Mouse (Mus musculus): ENCODE data around the gene Cic. TPM values are rescaled to one million over a fixed set of nuclear protein-coding genes. Genes with fewer than 3 reads are reported as not detected.

The Cic gene
- polyA plus RNA-seq, 1 experiment from 2014 or later, result 38.0 TPM

GRCm38 (mm10) chr7:25248018-25248647 lies 19.4 kb upstream of the Cic start:
- Histone ChIP-seq H3K9ac (ENCODE audit: low read length) (peak overlapping the region; percentile 97), H3K36me3 (ENCODE audit: control insufficient read depth, insufficient read depth, low read length) (peaks cover 31% of the 10 kb centered on the region), H3K27me3 (replicated peaks; ENCODE audit: control insufficient read depth, insufficient read depth, low read length) (no peaks in the 10 kb centered on the region), H3K4me2 (ENCODE audit: low read length) (peak overlapping the region; percentile 98), H3K4me3 (ENCODE audit: low read depth, low read length) (peak overlapping the region; percentile 97), H3K9me3 (ENCODE audit: control insufficient read depth, low read length) (no peaks in the 10 kb centered on the region), H3K27ac (ENCODE audit: low read depth) (peak overlapping the region; percentile 97), H3K4me1 (replicated peaks; ENCODE audit: control insufficient read depth, insufficient read depth, low read length) (peaks cover 36% of the 10 kb centered on the region)
- 0 out of 2 replicates have a peak, but pooled peaks have one; percentile 6 for ATAC-seq (replicated peaks; ENCODE audit: low FRiP score, low TSS enrichment, low read depth)
- 2% methylated on average over 18 of the region's 18 CpGs for WGBS
- DNase-seq (ENCODE audit: low spot score), result peak; percentile 74

DNA sequence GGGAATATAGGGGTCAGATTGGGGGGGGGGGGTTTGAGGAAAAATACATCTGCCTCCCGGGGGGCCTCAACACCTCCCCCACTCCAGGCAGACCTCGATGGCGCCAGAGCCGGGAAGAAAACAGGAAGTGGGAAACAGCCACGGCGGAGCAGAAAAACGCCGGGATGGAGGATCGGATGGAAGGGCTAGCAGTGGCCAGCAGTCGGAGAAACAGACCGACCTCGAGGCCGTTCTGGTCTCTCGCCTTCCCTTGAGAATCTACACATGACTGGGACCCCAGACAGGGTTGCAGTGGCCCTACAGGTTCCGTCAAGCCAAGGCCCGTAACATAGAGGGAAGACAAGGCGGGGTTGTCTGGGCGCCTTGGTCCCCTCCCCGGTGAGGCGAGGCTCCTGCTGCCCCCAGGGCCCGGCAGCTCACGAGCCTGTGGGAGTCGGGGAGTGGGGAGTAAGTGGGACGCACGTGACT lies 18.6 kb upstream of the Cic start:
- 0% methylated on average over 25 of the region's 25 CpGs for WGBS
- H3K9me3 ChIP-seq (ENCODE audit: control insufficient read depth, low read length), result no peaks in the 10 kb centered on the region
- DNase-seq (ENCODE audit: low spot score) (peak; percentile 82), ATAC-seq (replicated peaks; ENCODE audit: low FRiP score, low TSS enrichment, low read depth) (no peak; the same call in none of the 2 replicates)
- H3K9ac ChIP-seq (ENCODE audit: low read length), result peak overlapping the region; percentile 97
- H3K27ac ChIP-seq (ENCODE audit: low read depth), result peak overlapping the region; percentile 97
- no peaks in the 10 kb centered on the region for H3K27me3 ChIP-seq (replicated peaks; ENCODE audit: control insufficient read depth, insufficient read depth, low read length)
- H3K4me1 ChIP-seq (replicated peaks; ENCODE audit: control insufficient read depth, insufficient read depth, low read length), result peaks cover 36% of the 10 kb centered on the region
- H3K4me3 ChIP-seq (ENCODE audit: low read depth, low read length), result peak overlapping the region; percentile 97
- peaks cover 25% of the 10 kb centered on the region for H3K36me3 ChIP-seq (ENCODE audit: control insufficient read depth, insufficient read depth, low read length)
- peak overlapping the region; percentile 98 for H3K4me2 ChIP-seq (ENCODE audit: low read length)

GRCm38 (mm10) chr7:25249314-25250140 lies 18.0 kb upstream of the Cic start:
- H3K27me3 ChIP-seq (replicated peaks; ENCODE audit: control insufficient read depth, insufficient read depth, low read length), result no peaks in the 10 kb centered on the region
- H3K9me3 ChIP-seq (ENCODE audit: control insufficient read depth, low read length), result no peaks in the 10 kb centered on the region
- peaks cover 18% of the 10 kb centered on the region for H3K36me3 ChIP-seq (ENCODE audit: control insufficient read depth, insufficient read depth, low read length)
- H3K4me1 ChIP-seq (replicated peaks; ENCODE audit: control insufficient read depth, insufficient read depth, low read length), result peaks cover 36% of the 10 kb centered on the region
- H3K4me2 ChIP-seq (ENCODE audit: low read length), result peak overlapping the region; percentile 98
- H3K27ac ChIP-seq (ENCODE audit: low read depth), result peak overlapping the region; percentile 97
- peak overlapping the region; percentile 97 for H3K9ac ChIP-seq (ENCODE audit: low read length)
- WGBS, result under 1% methylated on average over 48 of the region's 73 CpGs
- H3K4me3 ChIP-seq (ENCODE audit: low read depth, low read length), result peak overlapping the region; percentile 97
- ATAC-seq (replicated peaks; ENCODE audit: low FRiP score, low TSS enrichment, low read depth) (peak; percentile 56), DNase-seq (ENCODE audit: low spot score) (peak; percentile 90)

- Histone ChIP-seq H3K27me3 (replicated peaks; ENCODE audit: control insufficient read depth, insufficient read depth, low read length) (no peaks in the 10 kb centered on the region), H3K9ac (ENCODE audit: low read length) (peak within 1 kb of the TSS; percentile 97), H3K9me3 (ENCODE audit: control insufficient read depth, low read length) (no peaks in the 10 kb centered on the region), H3K4me2 (ENCODE audit: low read length) (peak within 1 kb of the TSS; percentile 98), H3K36me3 (ENCODE audit: control insufficient read depth, insufficient read depth, low read length) (peaks cover 10% of the 10 kb centered on the region), H3K4me1 (replicated peaks; ENCODE audit: control insufficient read depth, insufficient read depth, low read length) (peaks cover 36% of the 10 kb centered on the region), H3K27ac (ENCODE audit: low read depth) (peak within 1 kb of the TSS; percentile 97), H3K4me3 (ENCODE audit: low read depth, low read length) (peak within 1 kb of the TSS; percentile 97)
- ATAC-seq (replicated peaks; ENCODE audit: low FRiP score, low TSS enrichment, low read depth) (peak; percentile 72), DNase-seq (ENCODE audit: low spot score) (peak; percentile 99)
- WGBS, result under 1% methylated on average over 54 of the region's 81 CpGs
These were observed 17.1 kb upstream of the Cic start, which contains the start of gene Erf for GRCm38 (mm10) chr7:25250141-25250972. TSS of gene Erf (minus strand) at chr7:25250761.

GRCm38 (mm10) chr7:25251071-25251791 lies 16.3 kb upstream of the Cic start:
- WGBS, result 5% methylated on average over 22 of the region's 22 CpGs
- Histone ChIP-seq H3K27ac (ENCODE audit: low read depth) (peak overlapping the region; percentile 97), H3K4me3 (ENCODE audit: low read depth, low read length) (peak overlapping the region; percentile 97), H3K4me2 (ENCODE audit: low read length) (peak overlapping the region; percentile 98), H3K4me1 (replicated peaks; ENCODE audit: control insufficient read depth, insufficient read depth, low read length) (peaks cover 31% of the 10 kb centered on the region), H3K9me3 (ENCODE audit: control insufficient read depth, low read length) (no peaks in the 10 kb centered on the region), H3K36me3 (ENCODE audit: control insufficient read depth, insufficient read depth, low read length) (0 out of 2 replicates have a peak, but pooled peaks cover 1% of the 10 kb centered on the region), H3K27me3 (replicated peaks; ENCODE audit: control insufficient read depth, insufficient read depth, low read length) (no peaks in the 10 kb centered on the region), H3K9ac (ENCODE audit: low read length) (peak overlapping the region; percentile 97)
- ATAC-seq (replicated peaks; ENCODE audit: low FRiP score, low TSS enrichment, low read depth) (peak; percentile 34), DNase-seq (ENCODE audit: low spot score) (peak; percentile 72)

GRCm38 (mm10) chr7:25251822-25252221 lies 15.7 kb upstream of the Cic start:
- Histone ChIP-seq H3K27ac (ENCODE audit: low read depth) (peak overlapping the region; percentile 97), H3K27me3 (replicated peaks; ENCODE audit: control insufficient read depth, insufficient read depth, low read length) (no peaks in the 10 kb centered on the region), H3K4me3 (ENCODE audit: low read depth, low read length) (peak overlapping the region; percentile 97), H3K36me3 (ENCODE audit: control insufficient read depth, insufficient read depth, low read length) (no peaks in the 10 kb centered on the region), H3K4me2 (ENCODE audit: low read length) (peak overlapping the region; percentile 98), H3K4me1 (replicated peaks; ENCODE audit: control insufficient read depth, insufficient read depth, low read length) (peaks cover 25% of the 10 kb centered on the region), H3K9me3 (ENCODE audit: control insufficient read depth, low read length) (no peaks in the 10 kb centered on the region), H3K9ac (ENCODE audit: low read length) (peak overlapping the region; percentile 97)
- WGBS, result 14% methylated on average over 8 of the region's 8 CpGs
- DNase-seq (ENCODE audit: low spot score) (no peak), ATAC-seq (replicated peaks; ENCODE audit: low FRiP score, low TSS enrichment, low read depth) (no peak)

DNA sequence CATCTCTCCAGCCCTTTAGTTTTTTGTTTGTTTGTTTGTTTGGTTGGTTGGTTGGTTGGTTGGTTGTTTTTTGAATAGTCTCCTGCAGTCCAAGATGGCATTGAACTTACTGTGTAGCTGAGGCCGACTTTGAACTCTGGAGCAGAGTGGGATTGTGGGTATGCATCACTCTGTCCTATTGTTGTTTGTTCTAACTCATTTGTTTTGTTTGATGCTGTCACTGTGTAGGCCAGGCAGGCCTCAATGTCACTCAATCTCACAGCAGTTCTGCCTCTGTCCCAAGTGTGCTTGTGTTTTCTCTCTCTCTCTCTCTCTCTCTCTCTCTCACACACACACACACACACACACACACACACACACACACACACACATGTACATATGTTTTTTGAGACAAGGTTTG lies 5.6 kb upstream of the Cic start:
- no peak for ATAC-seq (replicated peaks; ENCODE audit: low FRiP score, low TSS enrichment, low read depth)
- 71% methylated on average over 1 of the region's 1 CpGs for WGBS
- no peak overlapping the region for H3K4me3 ChIP-seq (ENCODE audit: low read depth, low read length)

More for the DNA sequence above, 5.6 kb upstream of the Cic start:
- H3K36me3 ChIP-seq (ENCODE audit: control insufficient read depth, insufficient read depth, low read length), result no peaks in the 10 kb centered on the region
- peaks cover 4% of the 10 kb centered on the region for H3K4me1 ChIP-seq (replicated peaks; ENCODE audit: control insufficient read depth, insufficient read depth, low read length)
- no peaks in the 10 kb centered on the region for H3K9me3 ChIP-seq (ENCODE audit: control insufficient read depth, low read length)
- DNase-seq (ENCODE audit: low spot score), result no peak
- H3K27me3 ChIP-seq (replicated peaks; ENCODE audit: control insufficient read depth, insufficient read depth, low read length), result no peaks in the 10 kb centered on the region
- no peak overlapping the region for H3K4me2 ChIP-seq (ENCODE audit: low read length)
- no peak overlapping the region for H3K27ac ChIP-seq (ENCODE audit: low read depth)
- no peak overlapping the region for H3K9ac ChIP-seq (ENCODE audit: low read length)

Measured in intestine, embryonic 14.5 days (tissue).